Mouse (Mus musculus): Measurements from ENCODE around the gene Tsen34.
A peak's percentile ranks its signal among the peaks of the same experiment; 100 is the strongest.

The Tsen34 gene

DNA sequence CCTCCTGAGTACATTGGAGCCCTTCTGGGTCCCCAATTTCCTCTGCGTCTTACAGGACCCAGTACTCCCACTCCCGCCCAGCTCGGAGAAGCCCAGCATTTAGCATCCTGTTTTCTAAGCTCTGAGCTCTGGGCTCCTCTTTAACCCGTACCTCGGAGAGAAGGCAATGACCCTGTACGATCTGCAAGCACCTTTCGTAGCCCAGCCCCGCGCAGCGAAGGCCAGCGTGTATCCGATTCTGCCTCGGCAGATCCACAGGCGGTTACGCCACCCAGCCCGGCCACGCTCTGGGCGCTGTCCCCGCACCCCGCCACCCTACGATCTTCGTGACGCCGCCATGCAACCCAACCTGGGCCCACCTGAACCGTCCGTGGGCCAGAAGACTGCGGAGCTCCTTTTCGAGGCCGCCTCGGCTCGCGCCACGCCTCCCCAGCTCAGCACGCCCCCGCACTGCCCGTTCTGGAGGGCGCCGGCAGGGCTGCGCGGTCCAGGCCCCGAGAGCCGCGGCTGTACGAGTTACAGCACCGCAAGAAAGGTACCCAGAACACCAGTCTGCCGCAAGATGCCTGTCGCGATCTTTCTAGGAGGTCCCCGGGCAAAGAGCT, at the start of gene Tsen34:
TSS of gene Tsen34 (plus strand) at position 482 of the 605 bp plus-strand sequence.
- no peak for DNase-seq (ENCODE audit: low read depth, low spot score)

DNA sequence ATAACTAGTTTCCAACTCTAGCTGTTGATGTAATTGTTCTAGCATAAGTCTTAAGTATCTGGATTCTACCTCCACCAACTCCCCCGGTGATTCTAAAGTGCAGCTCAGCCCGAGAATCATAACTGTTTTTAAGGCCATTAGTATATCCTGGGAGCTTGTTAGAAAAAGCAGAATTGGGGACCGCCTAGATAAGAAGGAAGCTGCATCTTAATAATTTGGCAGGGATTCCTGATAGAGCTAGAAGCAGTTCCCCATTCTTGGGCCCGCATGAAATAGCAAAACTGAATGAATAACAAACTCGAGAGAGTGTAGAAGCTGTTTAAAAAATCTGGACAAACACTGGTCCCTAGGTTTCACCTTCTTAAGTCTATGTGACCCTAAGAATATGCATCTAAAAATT, 49.3 kb upstream of the Tsen34 start:
- no peak for DNase-seq (ENCODE audit: low read depth, low spot score)

DNA sequence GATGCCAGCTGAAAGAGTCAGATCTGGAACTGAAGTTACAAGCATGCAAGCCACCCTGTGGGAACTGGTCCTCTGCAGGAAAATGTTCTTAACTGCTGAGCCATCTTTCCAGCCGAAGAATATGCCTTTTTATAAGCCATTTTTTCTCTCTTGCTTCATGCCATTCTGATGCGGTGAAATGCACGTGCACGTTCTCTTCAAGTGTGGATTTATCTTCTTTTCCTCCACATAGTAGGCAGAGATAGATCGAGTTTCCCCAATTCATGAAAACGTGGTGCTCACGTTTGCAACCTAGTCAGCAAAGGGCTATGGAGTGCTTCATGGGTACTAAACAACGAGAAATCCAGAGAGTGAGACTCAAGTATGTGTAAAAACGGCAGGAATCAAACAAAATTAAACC, 48.8 kb upstream of the Tsen34 start:
- no peak for DNase-seq (ENCODE audit: low read depth, low spot score)

DNA sequence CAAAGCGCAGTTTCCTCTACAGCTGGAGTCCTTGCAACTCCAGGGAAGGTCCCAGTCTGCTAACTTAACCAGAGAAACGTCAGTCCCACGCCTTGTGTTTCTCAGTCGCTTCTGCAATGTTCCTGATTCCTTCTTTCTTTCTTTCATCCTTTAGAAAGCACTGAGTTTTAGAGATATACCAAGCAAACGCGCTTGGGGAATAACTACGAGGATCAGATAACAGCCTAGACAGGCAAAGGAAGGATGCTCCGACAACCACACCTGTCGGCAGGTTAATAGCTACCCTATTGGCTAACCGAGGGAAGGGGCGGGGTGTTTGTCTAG, 48.4 kb upstream of the Tsen34 start:
- DNase-seq (ENCODE audit: low read depth, low spot score), result no peak

DNA sequence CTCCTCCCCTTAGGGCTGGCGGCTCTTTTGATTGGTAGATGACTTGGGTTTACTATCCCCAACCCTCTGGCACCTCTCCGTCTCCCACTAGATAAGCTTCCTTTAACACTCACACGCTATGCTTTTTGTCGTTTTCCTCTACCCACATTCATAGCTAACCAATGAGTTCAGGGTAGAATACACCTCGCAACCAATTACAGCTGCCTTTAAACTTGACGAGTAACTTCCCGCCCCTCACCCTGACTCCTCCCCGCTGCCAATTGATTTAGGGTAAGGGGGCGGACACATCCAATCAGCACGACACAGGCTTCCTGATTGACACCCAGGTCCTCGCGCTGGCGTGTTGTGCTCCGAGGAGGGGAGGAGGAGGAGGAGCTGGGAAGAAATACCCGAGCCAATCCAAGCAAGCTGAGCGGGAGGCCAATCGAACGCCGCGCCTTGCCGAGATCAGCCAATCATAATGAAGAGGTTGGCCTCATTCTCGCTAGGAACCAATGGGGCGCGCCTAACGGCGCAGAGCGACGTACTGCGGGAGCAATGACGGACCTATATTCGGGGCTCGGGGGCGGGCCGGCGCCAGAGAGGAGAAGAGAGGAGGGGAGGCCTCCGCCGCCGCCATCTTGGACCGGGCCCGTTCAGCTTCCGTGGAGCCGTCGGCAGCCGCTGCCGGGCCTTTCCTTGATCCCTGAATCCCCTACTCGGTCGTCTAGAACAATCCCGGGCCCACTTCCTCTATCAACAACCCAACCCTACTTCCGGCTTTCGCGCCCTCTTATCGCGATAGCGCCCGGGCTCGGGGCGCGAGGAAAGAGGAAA, 47.8 kb upstream of the Tsen34 start, which contains the start of gene Cnot3:
TSS of gene Cnot3 (plus strand) at position 597 of the 816 bp plus-strand sequence.
- peak; percentile 99 for DNase-seq (ENCODE audit: low read depth, low spot score)

DNA sequence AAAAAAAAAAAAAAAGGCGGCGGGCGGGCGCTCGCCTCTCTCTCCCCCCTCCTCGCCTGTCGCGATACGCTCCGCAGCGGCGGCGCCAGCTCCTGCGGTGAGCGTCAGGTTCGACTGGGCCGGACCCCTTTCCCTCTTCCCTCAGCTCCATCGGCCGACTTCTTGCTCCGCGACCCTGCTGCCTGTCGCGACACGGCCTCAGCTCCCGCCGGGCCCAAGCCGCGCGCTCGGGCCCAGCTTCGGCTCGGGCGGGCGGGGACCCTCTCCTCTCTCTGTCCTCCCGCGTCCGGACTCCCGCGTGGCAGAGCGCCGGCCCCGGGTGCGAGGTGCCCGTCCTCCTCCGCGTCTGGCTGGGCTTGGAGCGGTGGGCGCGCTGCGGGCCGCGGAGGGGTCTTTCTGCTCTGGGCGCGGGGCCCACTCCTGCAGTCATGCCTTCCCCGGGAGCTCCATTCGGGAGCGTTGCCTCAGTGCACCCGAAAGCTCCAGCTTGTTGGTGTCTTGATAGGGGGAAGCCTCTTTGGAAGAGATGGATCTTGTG, 47.1 kb upstream of the Tsen34 start:
- DNase-seq (ENCODE audit: low read depth, low spot score), result no peak

DNA sequence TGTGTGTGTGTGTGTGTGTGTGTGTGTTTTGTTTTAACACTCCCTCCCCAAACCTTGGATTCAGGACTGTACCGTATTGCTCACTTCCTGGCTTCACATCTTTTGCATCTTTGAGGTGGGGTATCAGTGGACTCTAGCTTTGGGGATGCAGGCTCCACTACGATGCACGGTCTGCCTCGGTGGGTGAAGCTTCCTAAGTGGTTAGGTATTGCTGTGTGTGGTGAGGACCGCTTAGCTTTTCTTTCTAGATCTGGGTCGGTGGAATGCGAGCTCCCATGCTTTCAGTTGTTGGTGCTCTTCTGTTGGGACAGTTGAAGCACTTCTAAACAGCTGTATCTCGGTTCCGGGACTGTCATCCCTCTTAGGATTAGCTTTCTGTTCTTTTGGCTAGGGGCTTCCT, 46.5 kb upstream of the Tsen34 start:
- DNase-seq (ENCODE audit: low read depth, low spot score), result no peak

DNA sequence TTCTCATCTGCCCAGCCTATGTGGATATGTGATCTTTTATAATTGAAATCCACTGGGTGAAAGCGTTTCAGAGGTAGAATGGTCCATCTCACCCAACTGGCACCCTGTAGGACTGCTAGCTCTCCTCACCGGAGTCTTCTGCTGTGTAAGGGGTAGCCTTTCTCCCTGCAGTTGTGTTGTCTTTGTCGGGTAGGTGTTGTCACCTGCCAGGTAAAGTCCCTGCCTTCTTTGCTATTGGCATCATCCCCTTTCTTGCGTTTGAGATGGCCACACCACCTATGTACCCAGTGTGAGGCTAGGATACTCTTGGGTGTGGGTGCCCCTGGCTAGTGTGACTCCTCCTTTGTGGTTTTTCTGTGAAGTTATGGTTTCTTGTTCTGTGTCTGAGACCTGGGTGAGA, 46.0 kb upstream of the Tsen34 start:
- DNase-seq (ENCODE audit: low read depth, low spot score), result no peak

DNA sequence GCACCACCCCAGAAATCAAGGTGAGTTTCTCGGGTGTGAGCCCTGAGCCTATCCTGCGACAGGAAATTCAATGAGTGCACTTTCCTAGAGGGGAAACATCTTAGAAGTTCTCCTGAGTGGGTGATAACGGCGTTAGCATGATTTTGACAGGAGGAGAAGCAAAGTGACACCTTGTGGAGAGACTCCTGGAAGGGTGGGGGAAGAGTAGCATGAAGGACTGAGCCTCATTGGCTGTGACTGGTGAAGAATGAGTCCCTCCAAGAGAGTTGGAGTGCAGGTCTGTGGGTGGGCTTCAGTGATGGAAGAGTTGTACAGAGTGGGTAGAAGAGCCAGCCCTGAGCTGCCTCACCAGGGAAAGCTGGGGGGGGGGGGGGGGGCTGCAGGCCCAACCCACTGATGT, 35.7 kb upstream of the Tsen34 start:
- DNase-seq (ENCODE audit: low read depth, low spot score), result no peak

DNA sequence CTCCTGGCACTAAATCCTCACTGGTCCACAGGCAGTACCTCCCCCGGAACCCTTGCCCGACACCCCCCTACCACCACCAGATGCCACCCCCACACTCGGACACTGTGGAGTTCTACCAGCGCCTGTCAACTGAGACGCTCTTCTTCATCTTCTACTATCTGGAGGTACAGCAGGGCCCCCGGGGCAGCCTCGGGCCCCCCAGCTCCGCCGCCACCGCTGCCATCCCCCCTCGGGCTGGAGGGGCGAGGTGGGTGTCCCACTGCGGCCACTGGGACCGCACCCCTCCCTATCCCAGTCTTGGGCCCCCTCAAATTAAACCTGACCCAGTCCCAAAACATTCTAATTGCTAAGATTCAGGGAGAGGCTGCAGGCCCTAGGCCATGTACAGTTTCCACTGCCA, 34.1 kb upstream of the Tsen34 start:
- DNase-seq (ENCODE audit: low read depth, low spot score), result no peak

DNA sequence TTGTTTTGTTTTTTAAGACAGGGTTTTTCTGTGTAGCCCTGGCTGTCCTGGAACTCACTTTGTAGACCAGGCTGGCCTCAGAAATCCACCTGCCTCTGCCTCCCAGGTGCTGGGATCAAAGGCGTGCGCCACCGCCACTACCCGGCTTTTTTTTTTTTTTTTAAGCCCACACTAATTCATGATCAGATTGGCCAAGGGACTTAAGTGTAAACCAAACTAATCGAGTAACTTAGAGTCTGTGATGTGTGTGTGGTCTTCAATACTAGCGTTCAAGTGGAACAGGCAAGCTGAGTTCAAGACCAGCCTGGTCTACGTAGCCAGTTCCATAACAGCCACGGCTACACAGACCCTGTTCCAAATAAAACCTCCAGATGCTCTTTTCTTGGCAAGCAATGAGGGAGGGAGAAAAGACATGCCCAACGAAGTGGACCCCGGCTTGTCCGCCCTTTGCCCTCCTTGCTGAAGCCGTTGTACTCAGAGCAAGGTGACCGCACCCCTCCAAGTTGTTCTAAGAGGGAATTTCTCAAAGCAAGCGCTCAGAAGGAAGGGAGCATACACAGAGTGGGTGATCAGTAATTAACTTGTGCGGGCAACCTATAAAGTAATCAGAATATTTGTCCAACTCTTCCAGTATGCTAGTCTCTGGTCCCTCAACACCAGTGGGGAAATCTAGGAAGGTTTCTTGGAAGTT, 28.0 kb upstream of the Tsen34 start:
- no peak for DNase-seq (ENCODE audit: low read depth, low spot score)

DNA sequence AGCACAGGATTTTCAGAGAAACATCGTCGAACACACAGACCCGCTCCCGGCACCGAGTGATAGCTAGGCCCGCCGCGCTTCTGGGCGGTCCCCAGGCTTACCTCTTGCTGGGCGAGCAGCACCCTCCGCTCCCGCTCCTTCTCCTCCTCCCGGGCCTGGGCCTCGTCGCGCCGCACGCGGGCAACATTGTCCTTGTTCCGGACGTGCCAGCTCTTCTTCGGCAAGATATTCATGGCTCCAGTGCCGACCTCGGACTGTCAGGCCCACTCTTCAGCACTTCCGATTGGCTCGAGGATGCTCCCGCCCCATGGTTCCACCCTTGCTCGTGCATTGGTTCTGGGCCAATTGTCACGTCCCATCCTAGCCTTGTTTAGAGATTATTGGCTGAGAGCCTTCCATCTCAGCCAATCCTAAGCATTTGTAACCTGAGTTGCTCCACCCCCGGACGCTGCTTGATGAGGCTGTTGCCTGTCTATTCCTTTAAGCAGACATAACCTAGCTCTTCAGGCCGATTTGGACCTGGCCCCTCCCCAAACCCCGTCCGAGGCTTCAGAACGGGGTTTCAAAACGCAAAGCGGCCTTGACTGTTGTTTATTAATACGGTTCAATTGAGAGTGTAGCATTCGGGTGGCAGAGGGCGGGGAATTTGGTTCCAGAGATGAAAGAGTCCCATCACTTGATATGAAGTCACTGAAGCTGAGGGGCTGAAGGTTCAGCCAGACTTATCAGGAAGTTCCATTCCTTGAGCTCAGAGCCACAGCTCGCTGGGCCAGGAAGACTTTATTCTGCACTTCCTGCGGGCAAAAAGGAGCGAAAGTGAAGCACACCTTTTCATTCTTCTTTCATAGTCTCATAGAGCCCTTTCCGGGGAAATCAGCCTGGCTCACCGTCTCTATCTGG, 27.2 kb upstream of the Tsen34 start, which contains the start of gene Leng1:
TSS of gene Leng1 (minus strand) at position 626 of the 900 bp plus-strand sequence.
- DNase-seq (ENCODE audit: low read depth, low spot score), result peak; percentile 88

DNA sequence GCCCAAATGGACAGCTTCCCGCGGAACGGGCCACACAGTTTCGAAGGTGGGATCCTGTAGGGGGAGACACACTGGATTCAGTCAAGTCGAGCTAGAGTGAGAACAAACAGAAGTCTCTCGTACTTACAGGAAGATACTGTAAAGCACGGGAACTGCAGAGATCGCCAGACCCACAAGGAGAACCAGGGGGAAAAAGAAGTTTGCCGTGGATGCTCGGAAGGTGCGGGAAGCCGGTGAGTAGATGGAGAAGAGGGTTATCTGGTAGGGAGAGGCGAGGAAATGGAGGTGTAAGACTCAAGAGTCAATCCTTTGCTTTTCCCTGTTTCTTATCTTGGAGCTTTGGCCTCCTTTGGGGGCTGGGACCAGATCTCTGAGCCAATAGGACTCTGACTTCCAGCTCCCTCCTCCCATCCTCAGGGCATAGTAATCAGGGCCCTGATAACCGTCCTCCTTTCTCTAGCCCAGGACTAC, 25.7 kb upstream of the Tsen34 start:
- no peak for DNase-seq (ENCODE audit: low read depth, low spot score)

DNA sequence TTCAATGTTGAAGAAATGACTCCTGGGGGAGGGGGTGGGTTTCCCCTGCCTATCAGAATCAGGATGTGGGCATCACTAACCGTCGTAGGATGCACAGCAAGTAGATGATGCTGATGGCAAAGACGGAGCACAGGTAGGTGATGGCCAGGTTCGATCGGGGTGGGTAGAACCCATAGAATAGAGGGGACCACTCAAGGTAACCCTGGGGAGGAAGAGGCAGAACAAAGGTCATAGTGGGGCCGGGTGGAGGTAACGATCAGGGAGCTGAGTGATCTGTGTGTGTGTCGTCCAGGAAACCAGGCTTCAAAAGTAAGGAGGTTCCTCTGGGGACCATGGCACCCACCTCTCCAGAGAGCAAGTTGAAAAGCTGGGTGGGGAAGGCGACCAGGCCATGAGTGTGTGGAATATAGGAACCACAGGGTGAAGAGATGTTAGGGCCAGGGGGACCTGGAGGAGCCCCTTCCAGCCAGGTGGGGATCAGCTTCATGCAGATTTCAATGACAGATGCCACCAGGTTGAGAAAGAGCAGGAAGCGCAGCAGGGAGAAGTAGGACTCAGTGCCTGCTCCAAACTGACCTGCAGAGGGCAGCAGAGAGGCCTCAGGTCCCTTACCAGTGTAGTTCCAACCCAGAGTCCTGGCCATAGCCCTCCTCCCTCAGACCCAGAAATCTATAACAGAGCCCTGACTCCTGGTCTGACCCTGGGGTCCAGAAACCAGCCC, 18.0 kb upstream of the Tsen34 start:
- DNase-seq (ENCODE audit: low read depth, low spot score), result peak; percentile 62

DNA sequence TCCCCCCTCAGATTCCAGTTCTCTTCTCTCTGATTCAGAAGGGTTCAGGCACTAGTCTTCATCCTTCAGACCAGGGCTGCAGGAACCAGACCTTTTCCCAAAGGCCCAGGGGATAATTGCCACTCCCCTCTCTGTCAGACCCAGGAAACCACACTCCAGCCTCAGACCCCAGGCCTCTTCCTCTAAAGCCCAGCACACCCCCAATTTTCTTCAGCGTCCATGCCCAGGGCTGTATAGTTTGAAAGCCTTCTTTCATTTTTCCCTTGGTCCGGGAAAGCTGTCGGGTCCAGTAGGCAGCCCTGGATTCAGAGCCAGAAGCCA, 17.5 kb upstream of the Tsen34 start:
- DNase-seq (ENCODE audit: low read depth, low spot score), result no peak

DNA sequence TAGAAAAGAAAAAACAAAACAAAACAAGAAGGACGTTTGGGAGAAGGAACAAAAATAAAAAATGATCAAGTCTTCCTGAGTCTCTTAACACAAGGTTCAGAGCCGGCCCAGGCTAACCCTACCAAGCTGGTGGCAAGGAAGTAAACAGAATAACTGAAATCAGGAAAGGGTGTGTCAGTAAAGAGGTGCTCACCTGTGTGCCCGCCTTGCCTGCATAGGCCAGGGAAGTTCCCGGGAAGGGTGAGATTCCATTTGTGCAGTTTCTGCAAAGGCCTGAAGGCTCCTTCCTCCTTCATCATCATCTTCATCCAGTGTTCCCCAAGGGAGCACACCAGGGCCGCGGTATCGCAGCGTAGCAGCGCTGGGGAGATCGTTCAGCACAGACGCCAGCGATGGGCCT, 16.3 kb upstream of the Tsen34 start:
- DNase-seq (ENCODE audit: low read depth, low spot score), result no peak

DNA sequence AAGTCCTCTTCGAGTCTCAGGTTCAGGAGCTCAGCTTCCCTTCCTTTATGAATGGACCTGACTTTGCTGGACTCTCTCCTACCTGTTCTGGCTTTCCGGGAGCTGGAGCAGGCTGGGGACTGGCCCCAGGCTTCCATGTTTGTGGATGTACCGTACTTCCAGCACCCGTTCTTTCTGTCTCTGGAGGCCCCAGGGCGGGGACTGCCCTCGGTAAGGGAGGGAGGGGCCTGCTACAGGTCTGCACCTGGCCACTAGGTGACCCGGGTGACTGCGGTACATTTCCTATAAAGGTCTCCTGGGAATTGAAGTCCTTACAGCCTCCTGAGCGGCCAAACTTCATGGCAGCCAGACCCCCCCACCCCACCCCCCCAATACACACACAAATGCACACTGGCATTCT, 15.3 kb upstream of the Tsen34 start, which contains the start of gene Tmc4:
TSS of gene Tmc4 (minus strand) at position 212 of the 400 bp plus-strand sequence.
- DNase-seq (ENCODE audit: low read depth, low spot score), result no peak

DNA sequence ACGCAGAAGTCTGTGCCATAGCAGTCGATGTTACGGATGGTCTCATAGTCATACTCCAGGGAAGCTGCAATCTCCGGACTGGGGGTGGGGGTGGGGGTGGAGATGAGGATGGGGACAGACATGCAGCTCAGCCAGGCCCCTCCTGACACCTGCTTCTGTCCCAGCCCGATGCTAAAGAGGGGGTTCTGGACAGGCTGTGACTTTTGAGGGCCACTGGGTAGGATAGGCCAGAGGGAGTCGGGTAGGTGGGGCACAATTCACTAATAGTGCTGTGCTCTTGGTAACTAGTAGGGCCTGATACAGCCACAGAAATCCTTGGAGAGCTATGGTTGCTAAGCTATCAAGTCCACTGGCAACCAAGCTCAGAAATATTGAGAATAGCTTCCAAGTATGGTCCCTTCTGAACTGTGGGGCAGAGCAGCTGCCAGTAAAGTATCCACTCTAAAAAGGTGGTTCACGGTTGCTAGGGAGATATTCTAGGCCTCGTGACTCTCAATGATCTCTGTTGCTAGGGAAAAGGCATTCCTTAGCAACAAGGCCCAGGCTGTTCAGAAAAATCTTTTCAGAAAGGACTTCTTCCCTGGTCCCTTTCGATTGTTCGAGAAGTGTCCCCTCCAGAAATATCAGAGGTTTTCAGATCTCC, 8.6 kb upstream of the Tsen34 start:
- no peak for DNase-seq (ENCODE audit: low read depth, low spot score)

DNA sequence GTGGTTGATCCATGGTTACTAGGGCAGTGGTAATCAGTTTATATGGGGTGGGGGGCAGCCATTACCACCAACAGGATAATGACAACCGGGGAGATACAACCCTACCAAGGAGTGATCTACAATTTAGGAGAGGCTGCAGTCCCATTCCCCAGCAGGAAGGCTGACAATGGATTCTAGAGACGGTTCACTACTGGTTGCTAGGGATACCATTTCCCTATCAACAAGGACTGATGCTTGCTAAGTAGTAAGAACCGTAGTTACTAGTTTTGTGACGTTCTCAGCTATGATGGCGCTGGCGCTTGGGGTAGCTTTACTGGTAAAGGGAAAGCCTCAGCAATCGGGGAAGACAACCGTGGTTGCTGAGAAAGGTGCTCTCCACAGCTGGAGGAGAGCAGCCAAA, 8.0 kb upstream of the Tsen34 start:
- DNase-seq (ENCODE audit: low read depth, low spot score), result no peak
